Mouse (Mus musculus) spleen, postnatal 36 days (tissue): Measurements from ENCODE around the gene Dhx29.
A peak's percentile ranks its signal among the peaks of the same experiment; 100 is the strongest.

Experiments used
- DNase-seq, 2 experiments: peaks; one replicate each; pipeline ENCODE4 v3.0.0; 2022; ENCODE audit warnings: low spot score in 2 of 2, mixed read lengths in 1 of 2

Gene Dhx29

GRCm38 (mm10) chr13:112927287-112928001, at the start of gene Dhx29, which contains the start of gene Mtrex:
Gene Dhx29, plus strand, starts transcription at chr13:112927454.
Gene Mtrex, minus strand, starts transcription at chr13:112927398.
- DNase-seq, result peak; percentile 96 to 97

GRCm38 (mm10) chr13:112887234-112887633, 40.0 kb upstream of the Dhx29 start:
- DNase-seq, result no peak

DNA sequence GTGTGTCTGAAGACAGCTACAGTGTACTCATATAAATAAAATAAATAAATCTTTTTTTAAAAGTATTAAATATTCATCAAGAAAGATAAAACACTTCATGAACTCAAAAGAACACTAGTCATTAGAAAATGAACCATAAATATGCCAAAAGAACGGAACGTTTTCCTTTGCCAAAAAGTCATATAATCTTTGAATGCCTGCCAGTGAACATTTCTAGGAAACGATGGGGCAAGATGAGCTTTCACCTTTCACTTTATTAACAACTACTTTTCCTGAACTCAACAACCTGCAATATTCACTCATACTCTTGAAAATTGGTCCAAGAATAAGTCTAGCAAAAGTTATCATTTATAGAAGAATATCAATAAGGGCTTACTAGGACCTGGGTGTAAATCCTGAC, 25.1 kb upstream of the Dhx29 start:
- no peak for DNase-seq

DNA sequence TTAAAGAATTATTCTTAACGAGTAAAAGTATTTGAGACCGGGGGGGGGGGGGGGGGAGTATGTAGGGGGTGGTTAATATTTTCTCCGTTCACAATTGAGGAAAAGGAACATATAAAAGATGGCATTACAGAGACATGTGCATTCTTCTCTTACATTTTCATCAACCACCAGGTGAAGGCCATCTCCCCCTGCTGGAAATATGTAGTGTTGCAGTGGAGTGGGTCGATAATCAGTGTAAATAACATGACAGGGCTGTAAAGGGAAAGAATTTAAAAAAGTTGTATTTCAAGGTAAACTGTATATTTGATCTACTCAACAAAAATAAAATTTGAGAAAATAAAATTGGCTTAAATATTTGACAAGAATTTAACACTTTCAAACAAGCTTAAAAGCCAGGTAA, 17.6 kb upstream of the Dhx29 start:
- DNase-seq, result peak in 1 of 2 experiments; percentile 31

DNA sequence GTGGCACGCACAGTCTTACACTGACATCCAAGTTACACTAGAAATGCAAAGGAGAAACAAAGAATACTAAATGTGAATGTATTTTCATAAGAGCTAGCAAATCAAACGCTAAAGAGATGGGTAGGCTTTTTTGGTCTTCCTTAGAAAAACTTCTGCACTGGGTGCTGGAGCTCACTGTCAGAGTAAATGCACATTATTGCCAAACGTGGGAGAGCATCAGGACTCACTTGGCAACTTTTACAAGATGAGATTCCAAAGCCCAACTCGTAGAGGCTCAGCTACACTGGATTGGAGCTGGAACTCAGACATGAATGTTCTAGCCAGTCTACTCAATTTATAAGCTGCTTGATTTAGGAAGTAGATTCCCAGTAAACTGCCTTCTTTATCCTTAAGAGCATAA, 16.8 kb upstream of the Dhx29 start:
- no peak for DNase-seq

GRCm38 (mm10) chr13:112919141-112919865, 8.0 kb upstream of the Dhx29 start:
- DNase-seq, result no peak

- DNase-seq, result no peak
These were observed 6.3 kb upstream of the Dhx29 start for GRCm38 (mm10) chr13:112920906-112921305.

- DNase-seq, result no peak
These were observed 2.0 kb upstream of the Dhx29 start for GRCm38 (mm10) chr13:112925266-112925665.

GRCm38 (mm10) chr13:112925976-112926375, 1.3 kb upstream of the Dhx29 start:
- no peak for DNase-seq

DNA sequence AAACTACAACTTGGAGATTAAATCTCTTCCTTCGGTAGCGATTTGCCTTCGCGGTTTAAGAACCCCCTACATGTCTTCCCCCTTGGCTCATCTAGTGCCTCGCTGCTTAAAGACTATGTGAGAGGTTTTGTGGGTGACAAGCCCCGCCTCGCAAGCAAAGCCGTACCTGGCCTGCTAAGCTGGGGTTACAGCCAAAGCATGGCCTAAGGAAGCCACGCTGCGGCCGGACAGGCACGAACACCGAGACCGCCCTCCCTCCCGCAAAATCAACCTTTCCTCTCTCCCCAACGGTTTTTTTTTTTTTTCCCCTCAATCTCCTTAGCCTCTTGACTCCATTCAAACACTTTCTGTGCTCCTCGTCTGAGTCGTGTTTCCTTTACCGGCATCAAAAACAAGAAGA, 458 bp upstream of the Dhx29 start:
- peak; percentile 14 to 38 for DNase-seq

- DNase-seq, result no peak
These were observed 899 bp downstream of the Dhx29 start for GRCm38 (mm10) chr13:112928038-112928668.

GRCm38 (mm10) chr13:112938130-112938529, 10.9 kb downstream of the Dhx29 start:
- no peak for DNase-seq

DNA sequence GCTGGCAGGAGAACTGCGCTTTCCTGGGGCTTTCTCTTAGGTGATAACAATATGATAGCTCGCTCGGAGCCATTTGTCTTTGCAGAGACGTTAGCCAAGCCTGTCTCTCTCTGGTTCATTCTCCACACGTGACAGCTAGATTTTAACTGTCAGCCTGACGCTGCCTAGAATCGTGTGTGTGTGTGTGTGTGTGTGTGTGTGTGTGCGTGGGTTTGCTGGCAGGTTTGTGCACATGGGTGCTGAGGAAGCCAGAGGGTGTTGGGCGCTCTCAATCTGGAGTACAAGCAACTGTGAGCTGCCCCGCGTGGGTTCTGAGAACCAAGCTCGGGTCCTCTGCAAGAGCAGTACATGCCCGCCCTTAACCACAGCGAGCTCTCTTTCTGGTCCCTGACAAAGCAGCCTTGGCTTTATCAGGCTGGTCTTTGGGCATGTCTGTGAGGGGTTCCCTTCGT, 14.7 kb downstream of the Dhx29 start:
- no peak for DNase-seq

GRCm38 (mm10) chr13:112945312-112945711, 18.1 kb downstream of the Dhx29 start:
- DNase-seq, result no peak

DNA sequence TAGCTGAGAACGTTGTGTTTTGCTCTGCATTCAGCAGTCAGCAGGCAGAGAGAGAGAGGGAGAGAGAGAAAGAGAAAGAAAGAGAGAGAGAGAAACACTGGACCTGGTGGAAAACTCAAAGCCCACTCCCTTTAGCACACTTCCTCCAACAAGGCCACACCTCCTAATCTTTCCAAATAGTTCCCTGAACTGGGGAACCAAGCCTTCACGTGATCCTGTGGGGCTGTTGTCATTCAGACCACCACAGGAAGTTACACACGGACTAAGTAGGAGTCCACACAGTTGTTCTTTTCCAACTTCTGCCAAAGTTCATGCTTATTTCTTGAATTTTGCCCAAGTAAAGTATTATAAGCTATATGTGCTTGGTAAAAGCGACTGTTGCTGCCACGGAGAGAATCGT, 18.6 kb downstream of the Dhx29 start:
- DNase-seq, result no peak

DNA sequence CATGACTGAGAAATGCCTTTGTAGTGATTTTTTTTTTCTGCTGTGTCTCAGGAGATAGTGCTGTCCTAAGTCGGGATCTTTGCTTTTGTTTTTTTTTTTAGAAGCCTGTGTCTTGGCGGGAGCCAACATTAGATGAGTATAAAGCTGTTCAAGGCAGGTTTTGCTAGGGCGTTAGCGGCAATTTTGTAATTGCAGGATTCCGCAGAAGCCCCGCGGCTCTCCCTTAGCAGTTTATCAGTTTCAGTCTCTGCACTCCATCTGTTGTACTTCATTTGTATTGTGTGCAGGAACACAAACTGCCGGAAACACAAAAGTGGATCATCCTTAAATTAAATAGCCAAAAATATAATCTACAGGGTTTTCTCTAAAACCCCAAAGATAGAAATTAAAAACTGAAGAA, 26.8 kb downstream of the Dhx29 start:
- no peak for DNase-seq

DNA sequence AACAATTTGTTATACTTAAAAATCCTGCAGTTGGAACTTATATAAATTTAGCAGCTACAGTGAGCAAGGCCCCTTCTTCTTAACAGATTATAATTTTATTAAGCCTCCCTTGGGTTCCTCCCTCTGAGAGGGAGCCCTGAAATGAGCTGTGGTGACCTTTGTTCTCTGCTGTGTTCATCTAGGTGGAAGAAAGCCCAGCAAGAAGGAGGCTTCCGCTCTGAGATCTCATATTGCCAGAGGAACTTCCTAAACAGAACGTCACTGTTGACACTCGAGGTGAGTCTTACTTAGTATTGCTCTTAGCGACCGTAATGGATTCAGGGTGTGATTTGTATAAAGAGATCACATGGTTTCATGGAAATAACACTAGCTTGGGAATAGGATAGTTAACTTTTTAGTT, 35.8 kb downstream of the Dhx29 start:
- no peak for DNase-seq

GRCm38 (mm10) chr13:112964421-112964820, 37.2 kb downstream of the Dhx29 start:
- no peak for DNase-seq

DNA sequence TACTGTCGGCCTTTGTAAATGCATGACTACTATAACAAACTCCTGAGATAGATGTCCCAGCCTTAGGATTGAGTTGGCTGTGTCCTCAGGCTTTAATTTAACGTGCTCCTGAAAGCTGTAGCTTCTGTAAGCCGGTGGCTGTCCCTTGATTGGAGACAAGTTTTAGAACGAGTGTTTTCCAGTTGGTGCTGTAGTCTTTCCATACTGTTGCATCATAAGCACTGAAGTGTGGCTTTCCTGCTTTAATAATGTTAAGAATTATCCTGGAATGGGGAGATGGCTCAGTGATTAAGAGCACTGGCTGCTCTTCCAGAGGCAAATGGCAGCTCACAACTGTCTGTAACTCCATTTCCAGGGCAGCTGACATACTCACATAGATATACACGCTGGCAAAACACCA, 40.0 kb downstream of the Dhx29 start:
- DNase-seq, result no peak

GRCm38 (mm10) chr13:112976720-112977119, 49.5 kb downstream of the Dhx29 start:
- DNase-seq, result no peak

DNA sequence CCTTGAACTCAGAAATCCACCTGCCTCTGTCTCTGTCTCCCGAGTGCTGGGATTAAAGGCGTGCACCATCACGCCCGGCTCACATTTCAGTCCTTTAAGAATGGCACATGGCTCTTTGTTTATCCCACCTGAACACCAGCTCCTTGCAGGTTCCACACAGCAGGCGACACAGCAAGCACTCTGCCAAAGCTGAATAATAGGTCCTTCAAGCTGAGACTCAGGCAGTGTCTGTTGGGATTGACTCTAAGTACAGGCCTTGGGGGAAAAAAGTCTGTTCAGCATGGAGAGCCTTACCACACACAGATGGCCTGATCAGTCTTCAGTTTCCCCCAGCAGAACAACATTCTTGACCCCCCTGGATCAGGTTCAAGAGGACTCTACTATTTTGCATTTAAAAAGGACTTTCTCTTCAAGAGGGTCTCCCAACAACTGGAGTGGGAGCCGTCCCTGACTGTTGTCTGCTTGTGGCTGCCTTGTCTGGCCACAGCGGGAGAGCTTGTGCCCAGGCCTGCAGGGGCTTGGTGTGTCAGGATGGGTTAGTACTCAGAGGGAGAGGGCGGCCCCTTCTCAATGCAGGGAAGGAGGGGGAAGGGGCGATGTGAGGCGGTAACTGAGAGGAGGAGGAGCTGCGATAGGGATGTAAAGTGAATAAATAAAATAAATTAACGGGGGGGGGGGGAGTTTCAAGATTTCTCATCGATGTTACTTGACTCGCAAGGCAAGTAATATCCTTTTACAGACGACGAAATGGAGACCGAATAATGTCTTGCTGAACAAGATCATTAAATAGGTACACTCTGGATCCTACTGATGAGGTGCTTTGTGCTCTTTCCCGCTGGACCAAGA, 58.6 kb downstream of the Dhx29 start:
- no peak for DNase-seq

DNA sequence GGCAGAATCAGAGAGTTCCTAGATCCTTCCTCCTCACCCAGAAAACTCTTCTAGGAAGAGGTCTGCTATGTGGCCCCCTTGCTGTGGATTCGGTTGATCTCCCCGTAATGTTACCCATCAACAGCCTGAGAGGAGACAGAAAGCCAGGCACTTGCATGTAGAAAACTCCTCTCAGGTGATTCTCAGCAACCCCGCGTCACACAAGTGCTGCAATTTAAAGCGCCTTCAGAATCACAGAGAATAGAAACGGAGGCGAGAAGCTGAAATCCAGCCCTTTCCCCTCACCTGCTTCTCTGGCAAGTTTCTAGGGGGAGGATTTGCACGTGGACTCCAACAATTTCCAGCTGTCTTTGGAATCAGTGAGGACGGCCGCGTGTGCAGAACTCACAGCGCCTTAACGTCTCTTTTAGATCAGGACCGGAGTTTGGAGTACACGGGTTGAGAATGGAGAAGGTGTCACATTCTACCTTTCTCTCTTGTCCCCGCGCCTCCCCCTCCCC, 59.2 kb downstream of the Dhx29 start:
- DNase-seq, result no peak
